Mouse (Mus musculus) limb, embryonic 13.5 days (tissue): Measurements from ENCODE around the gene Minpp1. TPM values are rescaled to one million over a fixed set of nuclear protein-coding genes. Genes with fewer than 3 reads are reported as not detected.

Source experiments
- polyA plus RNA-seq: library from polyadenylated mRNA; unstranded; fragments of >200 nt; fragmentation: Nextera tagmentation; extraction: Ambion mirVana; gene quantifications from 2 replicates; pipeline ENCODE4 v1.2.1, GENCODE M21; 2015

Gene Minpp1
- polyA plus RNA-seq, 1 experiment from 2014 or later: 81.3 TPM

Other genes starting within 250 kb of the Minpp1 start
- 31.2 and 32.0 TPM in 2 replicates for gene Sgms1, start 96.1 kb upstream of the Minpp1 start, polyA plus RNA-seq
- gene Rpl9-ps6, start 19.2 kb upstream of the Minpp1 start, polyA plus RNA-seq: 122 and 136 TPM in 2 replicates
- 48.0 and 49.1 TPM in 2 replicates for gene Papss2, start 110.0 kb downstream of the Minpp1 start, polyA plus RNA-seq